Mouse (Mus musculus): Measurements from ENCODE around the gene Sox6. TPM values are rescaled to one million over a fixed set of nuclear protein-coding genes. Genes with fewer than 3 reads are reported as not detected.

Sox6 gene
- polyA plus RNA-seq, 1 experiment from 2014 or later: 37.1 TPM

GRCm38 (mm10) chr7:115671272-115671671, 367.3 kb downstream of the Sox6 start:
- 86% methylated on average over 4 of the region's 4 CpGs for WGBS
- ATAC-seq (replicated peaks; ENCODE audit: low FRiP score) (no peak), DNase-seq (ENCODE audit: low spot score) (no peak)
- no peaks in the 10 kb centered on the region for H3K4me1 ChIP-seq (replicated peaks; ENCODE audit: control insufficient read depth, insufficient read depth, low read length)
- H3K36me3 ChIP-seq (ENCODE audit: control insufficient read depth, insufficient read depth, low read length): no peaks in the 10 kb centered on the region
- no peak overlapping the region for H3K9ac ChIP-seq (ENCODE audit: low read depth, low read length)
- no peak overlapping the region for H3K4me2 ChIP-seq
- H3K9me3 ChIP-seq (ENCODE audit: control insufficient read depth, low read length): no peaks in the 10 kb centered on the region
- H3K27me3 ChIP-seq (replicated peaks; ENCODE audit: control insufficient read depth, insufficient read depth, low read length): no peaks in the 10 kb centered on the region
- no peak overlapping the region for H3K27ac ChIP-seq (ENCODE audit: low read depth, low read length)
- H3K4me3 ChIP-seq (ENCODE audit: low read depth, low read length): no peak overlapping the region

GRCm38 (mm10) chr7:115669207-115670004, 369.2 kb downstream of the Sox6 start:
- no peak overlapping the region for H3K4me3 ChIP-seq (ENCODE audit: low read depth, low read length)
- DNase-seq (ENCODE audit: low spot score) (no peak), ATAC-seq (replicated peaks; ENCODE audit: low FRiP score) (no peak)
- no peak overlapping the region for H3K4me2 ChIP-seq
- no peaks in the 10 kb centered on the region for H3K9me3 ChIP-seq (ENCODE audit: control insufficient read depth, low read length)
- no peak overlapping the region for H3K9ac ChIP-seq (ENCODE audit: low read depth, low read length)
- H3K27ac ChIP-seq (ENCODE audit: low read depth, low read length): no peak overlapping the region
- WGBS: 74% methylated on average over 6 of the region's 6 CpGs
- H3K27me3 ChIP-seq (replicated peaks; ENCODE audit: control insufficient read depth, insufficient read depth, low read length): no peaks in the 10 kb centered on the region
- no peaks in the 10 kb centered on the region for H3K36me3 ChIP-seq (ENCODE audit: control insufficient read depth, insufficient read depth, low read length)
- H3K4me1 ChIP-seq (replicated peaks; ENCODE audit: control insufficient read depth, insufficient read depth, low read length): no peaks in the 10 kb centered on the region

- ATAC-seq (replicated peaks; ENCODE audit: low FRiP score) (no peak), DNase-seq (ENCODE audit: low spot score) (no peak)
- Histone ChIP-seq H3K27ac (ENCODE audit: low read depth, low read length) (no peak overlapping the region), H3K27me3 (replicated peaks; ENCODE audit: control insufficient read depth, insufficient read depth, low read length) (no peaks in the 10 kb centered on the region), H3K4me2 (peak overlapping the region; percentile 28), H3K4me1 (replicated peaks; ENCODE audit: control insufficient read depth, insufficient read depth, low read length) (no peaks in the 10 kb centered on the region), H3K4me3 (ENCODE audit: low read depth, low read length) (no peak overlapping the region), H3K9me3 (ENCODE audit: control insufficient read depth, low read length) (no peaks in the 10 kb centered on the region), H3K36me3 (ENCODE audit: control insufficient read depth, insufficient read depth, low read length) (no peaks in the 10 kb centered on the region), H3K9ac (ENCODE audit: low read depth, low read length) (no peak overlapping the region)
- WGBS: 58% methylated on average over 18 of the region's 18 CpGs
Observed at GRCm38 (mm10) chr7:115666686-115667382, 371.8 kb downstream of the Sox6 start.

GRCm38 (mm10) chr7:115663399-115663798, 375.2 kb downstream of the Sox6 start:
- Histone ChIP-seq H3K9ac (ENCODE audit: low read depth, low read length) (no peak overlapping the region), H3K9me3 (ENCODE audit: control insufficient read depth, low read length) (no peaks in the 10 kb centered on the region), H3K36me3 (ENCODE audit: control insufficient read depth, insufficient read depth, low read length) (no peaks in the 10 kb centered on the region), H3K27ac (ENCODE audit: low read depth, low read length) (no peak overlapping the region), H3K4me2 (no peak overlapping the region), H3K27me3 (replicated peaks; ENCODE audit: control insufficient read depth, insufficient read depth, low read length) (no peaks in the 10 kb centered on the region), H3K4me3 (ENCODE audit: low read depth, low read length) (no peak overlapping the region), H3K4me1 (replicated peaks; ENCODE audit: control insufficient read depth, insufficient read depth, low read length) (no peaks in the 10 kb centered on the region)
- ATAC-seq (replicated peaks; ENCODE audit: low FRiP score): no peak
- WGBS: 81% methylated on average over 6 of the region's 6 CpGs
- DNase-seq (ENCODE audit: low spot score): no peak

- DNase-seq (ENCODE audit: low spot score): no peak
- WGBS: 84% methylated on average over 9 of the region's 9 CpGs
- H3K4me1 ChIP-seq (replicated peaks; ENCODE audit: control insufficient read depth, insufficient read depth, low read length): no peaks in the 10 kb centered on the region
- no peaks in the 10 kb centered on the region for H3K36me3 ChIP-seq (ENCODE audit: control insufficient read depth, insufficient read depth, low read length)
- H3K27ac ChIP-seq (ENCODE audit: low read depth, low read length): no peak overlapping the region
- no peak overlapping the region for H3K4me2 ChIP-seq
- ATAC-seq (replicated peaks; ENCODE audit: low FRiP score): no peak
- H3K9ac ChIP-seq (ENCODE audit: low read depth, low read length): no peak overlapping the region
- no peak overlapping the region for H3K4me3 ChIP-seq (ENCODE audit: low read depth, low read length)
- H3K27me3 ChIP-seq (replicated peaks; ENCODE audit: control insufficient read depth, insufficient read depth, low read length): no peaks in the 10 kb centered on the region
- H3K9me3 ChIP-seq (ENCODE audit: control insufficient read depth, low read length): no peaks in the 10 kb centered on the region
Observed at GRCm38 (mm10) chr7:115662121-115662520, 376.5 kb downstream of the Sox6 start.

- Histone ChIP-seq H3K27me3 (replicated peaks; ENCODE audit: control insufficient read depth, insufficient read depth, low read length) (no peaks in the 10 kb centered on the region), H3K4me1 (replicated peaks; ENCODE audit: control insufficient read depth, insufficient read depth, low read length) (no peaks in the 10 kb centered on the region), H3K9me3 (ENCODE audit: control insufficient read depth, low read length) (no peaks in the 10 kb centered on the region), H3K4me3 (ENCODE audit: low read depth, low read length) (no peak overlapping the region), H3K27ac (ENCODE audit: low read depth, low read length) (no peak overlapping the region), H3K4me2 (no peak overlapping the region), H3K36me3 (ENCODE audit: control insufficient read depth, insufficient read depth, low read length) (no peaks in the 10 kb centered on the region), H3K9ac (ENCODE audit: low read depth, low read length) (no peak overlapping the region)
- DNase-seq (ENCODE audit: low spot score) (no peak), ATAC-seq (replicated peaks; ENCODE audit: low FRiP score) (no peak)
Observed at GRCm38 (mm10) chr7:115646696-115647095, 391.9 kb downstream of the Sox6 start.

- no peak overlapping the region for H3K4me2 ChIP-seq
- no peak overlapping the region for H3K27ac ChIP-seq (ENCODE audit: low read depth, low read length)
- no peaks in the 10 kb centered on the region for H3K27me3 ChIP-seq (replicated peaks; ENCODE audit: control insufficient read depth, insufficient read depth, low read length)
- ATAC-seq (replicated peaks; ENCODE audit: low FRiP score): no peak
- H3K9ac ChIP-seq (ENCODE audit: low read depth, low read length): no peak overlapping the region
- H3K4me3 ChIP-seq (ENCODE audit: low read depth, low read length): no peak overlapping the region
- H3K36me3 ChIP-seq (ENCODE audit: control insufficient read depth, insufficient read depth, low read length): no peaks in the 10 kb centered on the region
- H3K4me1 ChIP-seq (replicated peaks; ENCODE audit: control insufficient read depth, insufficient read depth, low read length): no peaks in the 10 kb centered on the region
- no peaks in the 10 kb centered on the region for H3K9me3 ChIP-seq (ENCODE audit: control insufficient read depth, low read length)
- WGBS: 54% methylated on average over 5 of the region's 5 CpGs
- DNase-seq (ENCODE audit: low spot score): no peak
Observed at GRCm38 (mm10) chr7:115645971-115646447, 392.6 kb downstream of the Sox6 start.

GRCm38 (mm10) chr7:115645272-115645970, 393.2 kb downstream of the Sox6 start:
- DNase-seq (ENCODE audit: low spot score) (no peak), ATAC-seq (replicated peaks; ENCODE audit: low FRiP score) (no peak)
- Histone ChIP-seq H3K9ac (ENCODE audit: low read depth, low read length) (no peak overlapping the region), H3K4me1 (replicated peaks; ENCODE audit: control insufficient read depth, insufficient read depth, low read length) (no peaks in the 10 kb centered on the region), H3K27me3 (replicated peaks; ENCODE audit: control insufficient read depth, insufficient read depth, low read length) (no peaks in the 10 kb centered on the region), H3K36me3 (ENCODE audit: control insufficient read depth, insufficient read depth, low read length) (no peaks in the 10 kb centered on the region), H3K4me2 (no peak overlapping the region), H3K9me3 (ENCODE audit: control insufficient read depth, low read length) (no peaks in the 10 kb centered on the region), H3K4me3 (ENCODE audit: low read depth, low read length) (no peak overlapping the region), H3K27ac (ENCODE audit: low read depth, low read length) (no peak overlapping the region)
- WGBS: 79% methylated on average over 1 of the region's 1 CpGs

All from liver, embryonic 11.5 days (tissue).